Mouse (Mus musculus) kidney, adult 2 months (tissue): ENCODE data around the gene Rufy3.

ENCODE experiments used
- CTCF ChIP-seq: fragments of 200-500 bp; conservative IDR thresholded peaks from 2 replicates; pipeline ENCODE4 v1.5.1; 2011; ENCODE audit warnings: low read depth, mild to moderate bottlenecking, control low read depth, low read length, moderate library complexity, mixed read lengths; ENCODE audit not compliant: insufficient read depth, insufficient read length
- POLR2A ChIP-seq: fragments of 200-500 bp; IDR thresholded peaks from one replicate; pipeline ENCODE4 v1.6.1; 2011; ENCODE audit warnings: low read depth, low read length, control low read depth

- TF ChIP-seq CTCF (no peak), POLR2A (no peak)
Observed at GRCm38 (mm10) chr5:88584061-88584460, 19.2 kb downstream of the Rufy3 start.
